Mouse (Mus musculus) stomach, postnatal 0 days (tissue): Measurements from ENCODE around the gene Tubb4b.

ENCODE experiments used
- CTCF ChIP-seq: IDR thresholded peaks from 2 replicates; pipeline ENCODE4 v1.5.1; 2016; ENCODE audit warnings: antibody characterized with exemption, low read depth, mild to moderate bottlenecking, moderate library complexity
- EP300 ChIP-seq: optimal IDR thresholded peaks from 2 replicates; pipeline ENCODE3; 2016; ENCODE audit warnings: antibody characterized with exemption

- TF ChIP-seq CTCF, result peak; percentile 27; the same call in 1 of the 2 replicates
- TF ChIP-seq EP300, result no peak
Observed at GRCm38 (mm10) chr2:25211121-25211670, 13.3 kb downstream of the Tubb4b start, which contains the start of gene Nelfb.
